Mouse (Mus musculus) ovary, postnatal 36 days (tissue): Measurements from ENCODE around the gene Arid1a.
A peak's percentile ranks its signal among the peaks of the same experiment; 100 is the strongest.

Source experiments
- DNase-seq: peaks from one replicate; pipeline ENCODE4 v3.0.0; 2022; ENCODE audit warnings: low spot score, mixed read lengths

The Arid1a gene

GRCm38 (mm10) chr4:133756514-133757268 is at the start of gene Arid1a:
Gene Arid1a (minus strand): TSS chr4:133756769.
- DNase-seq = peak; percentile 94

GRCm38 (mm10) chr4:133804401-133805263 is 48.1 kb upstream of the Arid1a start:
- no peak for DNase-seq

- DNase-seq = no peak
These were observed 44.0 kb upstream of the Arid1a start for GRCm38 (mm10) chr4:133800589-133800988.

- no peak for DNase-seq
These were observed 36.7 kb upstream of the Arid1a start for GRCm38 (mm10) chr4:133793269-133793668.

GRCm38 (mm10) chr4:133774570-133775554 is 18.3 kb upstream of the Arid1a start:
- peak; percentile 81 for DNase-seq

- DNase-seq = no peak
These were observed 12.6 kb upstream of the Arid1a start for GRCm38 (mm10) chr4:133769157-133769556.

- no peak for DNase-seq
These were observed 6.5 kb upstream of the Arid1a start for GRCm38 (mm10) chr4:133763112-133763511.

GRCm38 (mm10) chr4:133759659-133760058 is 3.1 kb upstream of the Arid1a start:
- DNase-seq = no peak

- peak; percentile 80 for DNase-seq
These were observed 783 bp upstream of the Arid1a start for GRCm38 (mm10) chr4:133757269-133757835.

GRCm38 (mm10) chr4:133755861-133756371 is 653 bp downstream of the Arid1a start:
- no peak for DNase-seq

GRCm38 (mm10) chr4:133754871-133755765 is 1.5 kb downstream of the Arid1a start:
- no peak for DNase-seq

GRCm38 (mm10) chr4:133754238-133754637 is 2.3 kb downstream of the Arid1a start:
- DNase-seq = peak; percentile 99

- peak; percentile 78 for DNase-seq
These were observed 3.0 kb downstream of the Arid1a start for GRCm38 (mm10) chr4:133753375-133754190.

GRCm38 (mm10) chr4:133752449-133753374 is 3.9 kb downstream of the Arid1a start:
- DNase-seq = peak; percentile 57

GRCm38 (mm10) chr4:133751521-133752448 is 4.8 kb downstream of the Arid1a start:
- DNase-seq = peak; percentile 31

- DNase-seq = no peak
These were observed 6.3 kb downstream of the Arid1a start for GRCm38 (mm10) chr4:133750184-133750775.

GRCm38 (mm10) chr4:133735282-133735681 is 21.3 kb downstream of the Arid1a start:
- no peak for DNase-seq
